Mouse (Mus musculus) thymus, postnatal 25 days (tissue): ENCODE data around the gene Arfgef2.

Experiments used
- DNase-seq: peaks from one replicate; pipeline ENCODE4 v3.0.0; 2022

Arfgef2 gene

GRCm38 (mm10) chr2:166805250-166806172 lies at the start of gene Arfgef2:
Gene Arfgef2, plus strand, starts transcription at chr2:166805588.
- peak; percentile 91 for DNase-seq

- no peak for DNase-seq
Measured at GRCm38 (mm10) chr2:166757969-166758368, 47.4 kb upstream of the Arfgef2 start.

GRCm38 (mm10) chr2:166764051-166764450 lies 41.3 kb upstream of the Arfgef2 start:
- no peak for DNase-seq

- DNase-seq: no peak
Measured at GRCm38 (mm10) chr2:166767591-166767990, 37.8 kb upstream of the Arfgef2 start.

- peak; percentile 31 for DNase-seq
Measured at GRCm38 (mm10) chr2:166771396-166771795, 34.0 kb upstream of the Arfgef2 start.

GRCm38 (mm10) chr2:166773587-166773986 lies 31.8 kb upstream of the Arfgef2 start:
- DNase-seq: no peak

GRCm38 (mm10) chr2:166774275-166774674 lies 31.1 kb upstream of the Arfgef2 start:
- no peak for DNase-seq

- DNase-seq: peak; percentile 35
Measured at GRCm38 (mm10) chr2:166775357-166775893, 30.0 kb upstream of the Arfgef2 start.

GRCm38 (mm10) chr2:166776272-166776671 lies 29.1 kb upstream of the Arfgef2 start:
- DNase-seq: peak; percentile 89

GRCm38 (mm10) chr2:166779956-166780355 lies 25.4 kb upstream of the Arfgef2 start:
- DNase-seq: no peak

GRCm38 (mm10) chr2:166780980-166781578 lies 24.3 kb upstream of the Arfgef2 start:
- DNase-seq: peak; percentile 87

- DNase-seq: no peak
Measured at GRCm38 (mm10) chr2:166784376-166784775, 21.0 kb upstream of the Arfgef2 start.

- DNase-seq: peak; percentile 90
Measured at GRCm38 (mm10) chr2:166786353-166787004, 18.9 kb upstream of the Arfgef2 start.

- DNase-seq: no peak
Measured at GRCm38 (mm10) chr2:166791738-166792137, 13.7 kb upstream of the Arfgef2 start.

- DNase-seq: no peak
Measured at GRCm38 (mm10) chr2:166792355-166792754, 13.0 kb upstream of the Arfgef2 start, which contains the start of gene Trp53rkb. Gene Trp53rkb, plus strand, starts transcription at chr2:166792531.

GRCm38 (mm10) chr2:166793542-166794214 lies 11.7 kb upstream of the Arfgef2 start:
- peak; percentile 88 for DNase-seq

GRCm38 (mm10) chr2:166799615-166800472 lies 5.5 kb upstream of the Arfgef2 start:
- no peak for DNase-seq

GRCm38 (mm10) chr2:166800473-166800857 lies 4.9 kb upstream of the Arfgef2 start:
- DNase-seq: no peak

- DNase-seq: no peak
Measured at GRCm38 (mm10) chr2:166801436-166801835, 4.0 kb upstream of the Arfgef2 start.

- no peak for DNase-seq
Measured at GRCm38 (mm10) chr2:166803298-166803697, 2.1 kb upstream of the Arfgef2 start.

- no peak for DNase-seq
Measured at GRCm38 (mm10) chr2:166806173-166806705, 851 bp downstream of the Arfgef2 start.
